Mouse (Mus musculus) CH12F3 (cell line): ENCODE measurements around the gene Kxd1.

Source experiments
- in situ Hi-C: fragments of 300-500 bp; cut with MboI; formaldehyde crosslinking; loops from 2 replicates; pipeline ENCODE4 v1.14.3; 2020; ENCODE audit warnings: low sequenced_read_pairs

The Kxd1 gene

DNA sequence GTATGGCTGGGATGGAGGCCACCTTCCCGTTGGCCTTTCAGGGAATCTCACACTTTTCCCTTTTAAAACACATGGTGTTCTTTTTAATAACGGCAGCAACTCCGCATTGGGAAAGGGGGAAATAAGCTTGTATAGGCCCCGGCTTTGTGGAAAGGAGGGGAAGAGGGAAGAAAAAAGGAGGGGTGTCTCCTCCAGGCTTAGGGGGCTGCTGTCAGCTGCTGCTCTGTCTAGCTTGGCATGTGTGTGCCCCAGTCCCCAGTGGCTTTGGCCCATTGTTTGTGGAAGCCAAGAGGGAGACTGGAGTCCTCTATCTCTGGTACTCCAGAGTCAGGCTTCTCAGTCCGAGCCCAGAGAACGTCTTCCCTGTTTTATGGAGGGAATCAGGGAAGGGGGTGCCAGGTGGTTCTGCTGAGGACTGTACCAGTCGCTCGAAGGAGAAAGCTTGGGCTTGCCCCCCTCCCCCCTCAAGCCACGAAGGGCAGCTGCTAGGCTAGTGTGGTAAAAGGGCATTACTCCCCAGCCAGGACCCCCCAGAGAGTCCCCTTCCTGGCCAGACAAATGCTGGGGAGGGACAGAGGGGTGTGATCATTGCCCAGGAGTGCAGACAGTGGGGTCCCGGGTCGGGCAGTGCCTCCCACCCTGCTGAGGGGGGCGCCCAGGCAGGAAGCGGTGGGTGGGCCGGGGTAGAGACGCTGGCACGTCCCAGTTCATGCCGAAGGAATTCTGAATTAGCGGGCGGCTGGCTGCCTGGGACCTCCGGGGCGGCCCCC is 32.6 kb downstream of the Kxd1 start:
- in situ Hi-C loops = no loop called here

DNA sequence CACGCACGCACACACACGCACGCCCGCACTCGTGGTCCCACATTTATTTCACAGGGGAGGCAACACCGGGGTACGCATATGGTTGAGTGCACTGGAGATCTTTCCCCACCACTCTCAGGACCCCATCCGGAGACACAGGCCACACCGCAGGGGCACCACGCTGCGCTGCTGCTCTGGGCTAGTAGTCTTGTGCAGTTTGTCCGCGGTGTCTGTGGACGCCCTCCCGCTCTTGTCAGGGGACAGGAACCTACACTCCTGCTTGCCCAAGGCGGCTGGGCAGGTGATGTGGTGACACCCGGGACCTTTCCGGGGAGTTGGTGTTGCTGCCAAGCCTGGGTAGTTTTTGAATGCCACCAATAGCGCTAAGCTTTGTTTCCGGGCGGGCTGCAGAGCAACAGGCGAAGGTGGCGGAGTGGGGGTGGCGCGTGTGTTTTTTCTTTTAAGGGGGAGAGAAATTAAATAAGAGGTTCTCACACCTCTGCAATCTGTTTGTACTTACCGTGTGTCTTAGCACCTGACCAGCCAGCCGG is 33.3 kb downstream of the Kxd1 start:
- in situ Hi-C loops = no loop called here

DNA sequence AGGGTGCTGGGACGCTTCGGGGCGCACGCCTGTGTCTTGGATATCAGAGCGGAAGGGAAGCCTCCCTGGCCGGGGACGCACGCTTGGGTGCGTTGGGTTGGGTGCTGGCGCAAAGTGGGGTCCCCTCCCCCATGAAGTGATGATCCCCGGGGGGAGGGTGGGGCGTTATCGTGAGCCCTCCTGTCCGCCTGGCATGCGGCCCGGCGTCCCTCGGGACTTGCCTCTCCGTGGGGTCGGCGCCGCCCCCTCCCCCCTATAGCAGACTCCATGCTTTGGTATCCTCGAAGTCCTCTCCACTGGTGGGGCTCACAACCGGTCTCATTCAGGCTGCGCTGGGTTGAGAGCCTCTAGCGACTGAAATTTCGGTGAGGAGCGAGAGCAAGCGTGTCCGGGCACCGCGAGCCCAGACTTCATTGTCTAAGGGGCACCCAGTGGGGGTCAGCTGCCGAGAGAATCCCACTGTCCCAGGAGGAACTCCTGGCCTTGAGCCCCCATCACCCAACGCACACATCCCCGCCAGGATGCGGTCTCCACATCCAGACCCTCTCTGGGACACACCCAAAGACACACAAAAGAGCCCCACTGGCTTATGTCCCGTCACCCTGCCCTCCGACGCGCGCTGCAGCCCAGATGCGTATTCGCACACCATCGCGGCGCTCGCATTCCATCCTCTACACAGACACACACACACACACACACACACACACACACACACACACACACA is 33.9 kb downstream of the Kxd1 start:
- in situ Hi-C loops = no loop called here

DNA sequence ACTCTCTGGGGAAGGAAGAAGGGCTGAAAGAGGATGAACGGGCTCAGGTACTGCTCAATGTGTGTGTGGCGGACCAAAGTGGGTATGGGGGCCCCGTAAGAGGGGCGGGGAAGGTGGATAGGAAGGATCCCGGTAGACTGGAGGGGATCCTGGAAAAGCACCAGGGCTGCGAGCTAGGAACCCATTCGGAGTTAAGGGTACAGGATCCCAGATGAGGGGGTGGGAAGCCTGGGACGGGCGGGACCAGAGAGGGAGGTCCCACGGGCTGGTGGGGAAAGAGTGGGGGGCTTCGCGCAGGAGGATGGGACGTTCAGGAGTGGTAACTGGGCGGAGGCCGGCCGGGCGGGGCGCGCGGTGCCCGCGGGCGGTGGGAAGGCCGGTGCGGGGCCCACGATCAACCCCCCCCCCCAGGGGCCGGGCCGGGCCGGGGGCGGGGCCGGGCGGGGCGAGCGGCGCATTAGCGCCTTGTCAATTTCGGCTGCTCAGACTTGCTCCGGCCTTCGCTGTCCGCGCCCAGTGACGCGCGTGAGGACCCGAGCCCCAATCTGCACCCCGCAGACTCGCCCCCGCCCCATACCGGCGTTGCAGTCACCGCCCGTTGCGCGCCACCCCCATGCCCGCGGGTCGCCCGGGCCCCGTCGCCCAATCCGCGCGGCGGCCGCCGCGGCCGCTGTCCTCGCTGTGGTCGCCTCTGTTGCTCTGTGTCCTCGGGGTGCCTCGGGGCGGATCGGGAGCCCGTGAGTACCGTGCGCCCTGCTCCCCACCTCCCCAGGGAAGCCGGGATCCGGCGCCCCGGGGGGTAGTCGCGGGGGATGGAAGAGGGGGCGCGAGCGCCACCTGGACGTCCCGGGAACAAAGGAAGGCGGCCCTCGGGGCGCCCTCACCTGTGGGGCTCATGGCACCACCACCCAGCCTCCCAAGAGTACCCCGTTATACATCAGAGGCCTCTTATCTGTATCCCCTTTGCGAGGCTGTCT is 34.8 kb downstream of the Kxd1 start, which contains the start of gene Crlf1:
TSS of gene Crlf1 (plus strand) at position 495 of the 977 bp plus-strand sequence.
- in situ Hi-C loops = no loop called here

DNA sequence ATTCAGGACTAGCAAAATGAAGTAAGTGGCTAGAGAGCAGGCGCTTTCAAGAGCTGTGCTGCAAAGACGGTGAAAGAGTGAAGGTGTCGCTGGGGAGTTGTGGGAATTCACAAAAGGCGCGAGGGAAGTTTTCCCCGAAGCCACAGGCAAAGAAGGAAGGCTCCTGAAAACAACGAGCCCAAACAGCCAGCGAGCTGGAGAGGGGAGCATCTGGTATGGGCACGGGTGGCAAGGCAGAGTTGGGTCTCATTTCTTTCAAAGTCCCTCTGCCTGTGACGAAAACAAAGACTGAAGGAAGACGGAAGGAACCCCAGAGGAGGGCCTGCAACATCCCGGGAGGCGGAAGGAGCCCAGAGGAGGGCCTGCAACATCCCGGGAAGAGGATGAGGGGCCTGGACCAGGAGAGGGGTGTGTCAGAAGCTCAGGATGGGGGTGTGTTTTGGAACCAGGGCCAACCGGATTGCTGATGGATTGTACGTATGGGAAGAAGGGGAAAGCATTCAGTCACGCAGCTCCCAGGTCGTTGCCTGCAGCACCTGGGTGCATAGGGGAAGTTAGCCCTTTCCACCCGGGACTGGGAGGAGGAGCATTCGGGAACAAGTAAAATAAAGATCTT is 36.8 kb downstream of the Kxd1 start:
- in situ Hi-C loops = no loop called here

DNA sequence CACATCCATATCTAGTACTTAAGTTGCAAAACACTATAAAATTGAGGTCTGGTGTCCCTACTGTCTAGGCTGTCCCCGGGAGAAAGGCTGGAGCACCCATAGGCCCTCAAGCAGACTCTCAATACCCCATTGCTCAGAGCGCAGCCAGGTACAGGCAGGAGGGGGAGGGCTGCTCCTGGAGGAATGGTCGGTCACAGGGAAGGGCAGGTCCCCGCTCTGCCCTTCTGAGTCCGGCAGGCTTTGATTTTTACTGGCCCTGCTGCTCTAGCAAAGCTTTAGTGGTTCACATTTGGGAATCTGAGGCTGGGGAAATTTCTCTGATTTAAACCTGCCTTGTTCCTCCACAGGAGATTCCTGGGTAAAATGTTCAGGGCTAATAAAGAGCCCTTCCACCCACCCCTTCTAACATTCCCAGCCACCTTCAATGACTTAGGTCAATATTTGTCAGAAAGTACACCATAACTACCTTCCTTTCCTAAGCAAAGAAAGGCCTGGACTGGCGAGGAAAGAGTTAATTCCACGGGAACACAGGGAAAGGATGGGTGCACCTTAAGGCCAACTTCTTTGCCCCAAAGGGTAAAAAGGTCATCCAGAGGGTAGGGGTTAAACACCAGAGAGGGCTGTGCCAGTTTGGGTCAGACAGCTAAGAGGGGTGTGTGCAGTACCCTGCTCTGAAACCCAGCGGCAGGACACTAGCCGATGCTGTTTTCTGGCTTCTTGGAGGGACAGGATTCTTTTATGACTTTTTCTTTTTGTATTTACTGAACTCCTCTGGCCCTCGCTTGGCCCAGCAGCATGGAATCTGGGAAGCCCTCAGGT is 37.5 kb downstream of the Kxd1 start:
- in situ Hi-C loops = no loop called here

DNA sequence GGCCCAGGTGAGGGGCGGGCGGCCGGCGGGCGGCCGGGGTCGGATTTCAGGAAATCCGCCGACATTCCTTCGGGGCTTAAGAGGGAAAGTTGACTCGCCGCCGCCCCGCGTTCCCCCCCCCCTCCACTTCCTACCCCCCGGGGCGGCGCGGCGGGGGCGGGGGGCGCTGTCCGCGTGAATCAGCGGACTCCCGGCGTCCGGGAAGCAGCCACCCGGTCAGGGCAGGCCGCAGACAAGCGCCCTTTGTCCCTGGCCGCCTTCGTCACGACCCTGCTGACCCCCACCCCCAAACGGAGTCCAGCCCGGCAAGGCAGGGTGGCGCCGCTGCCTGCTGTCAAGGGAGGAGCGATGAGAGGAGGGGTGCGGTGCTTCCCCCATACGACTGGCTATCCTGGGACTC is 38.2 kb downstream of the Kxd1 start:
- in situ Hi-C loops = no loop called here

DNA sequence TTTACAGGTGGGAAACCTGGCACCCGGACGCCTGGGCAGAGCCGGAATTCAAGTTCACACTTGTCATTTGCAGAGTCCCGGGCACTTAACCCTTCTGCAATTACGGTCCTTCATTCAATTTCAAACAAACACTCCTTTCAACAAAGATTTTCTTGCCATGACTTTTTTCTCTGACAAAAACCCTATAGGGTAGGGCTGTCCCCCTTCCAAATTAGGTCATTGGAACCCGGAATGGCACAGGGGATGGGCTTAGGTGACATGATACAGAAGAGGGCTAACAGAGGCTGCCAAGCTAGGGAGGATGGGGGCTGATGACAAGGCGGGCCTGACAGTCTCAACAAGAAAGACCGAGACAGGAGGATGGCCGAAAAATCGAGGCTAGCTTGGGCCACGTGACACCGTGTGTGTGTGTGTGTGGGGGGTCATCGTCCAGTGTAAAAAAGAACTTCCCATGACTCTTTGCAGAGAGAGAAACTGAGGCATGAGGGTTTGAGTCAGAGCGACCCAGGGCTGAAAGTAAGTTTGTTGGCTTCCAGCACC is 38.8 kb downstream of the Kxd1 start:
- in situ Hi-C loops = no loop called here

DNA sequence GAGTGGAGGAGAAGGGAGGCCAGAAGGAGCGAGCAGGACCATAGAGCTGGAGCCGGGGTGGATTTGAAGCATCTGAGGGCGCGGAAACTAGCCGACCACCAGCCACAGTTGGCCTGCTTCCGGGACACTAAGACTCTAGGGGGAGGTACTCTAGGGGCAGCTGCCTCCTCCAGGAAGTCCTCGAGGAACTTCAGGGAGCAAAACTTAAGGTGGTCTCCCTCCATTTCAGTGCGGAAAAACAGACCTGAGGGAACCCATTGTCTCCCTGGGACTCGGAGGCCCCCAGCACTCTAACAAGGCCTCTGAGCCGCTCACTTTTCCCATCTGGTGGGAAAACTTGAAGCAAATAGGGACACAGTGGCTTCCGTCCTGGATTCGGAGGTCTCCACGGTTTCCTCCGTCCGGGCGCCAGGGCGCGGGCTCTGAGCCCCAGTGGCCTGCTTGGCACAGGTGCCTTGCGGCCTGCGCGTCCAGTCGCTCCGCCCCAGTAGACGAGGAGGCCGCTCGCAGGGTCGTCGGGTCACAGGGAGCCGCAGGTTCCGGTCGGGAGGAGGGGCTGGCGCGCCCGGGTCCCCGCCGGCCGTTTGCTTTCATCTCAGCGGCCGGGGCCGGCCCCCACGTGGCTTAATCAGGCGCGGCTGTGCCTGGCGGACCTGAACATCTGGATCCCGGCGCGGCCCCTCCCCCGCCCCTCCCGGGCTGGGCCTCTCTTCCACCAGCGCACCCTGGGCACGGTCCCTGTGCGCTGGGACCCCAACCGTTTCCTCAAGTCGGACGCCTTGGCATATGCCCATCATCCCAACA is 39.6 kb downstream of the Kxd1 start:
- in situ Hi-C loops = no loop called here

DNA sequence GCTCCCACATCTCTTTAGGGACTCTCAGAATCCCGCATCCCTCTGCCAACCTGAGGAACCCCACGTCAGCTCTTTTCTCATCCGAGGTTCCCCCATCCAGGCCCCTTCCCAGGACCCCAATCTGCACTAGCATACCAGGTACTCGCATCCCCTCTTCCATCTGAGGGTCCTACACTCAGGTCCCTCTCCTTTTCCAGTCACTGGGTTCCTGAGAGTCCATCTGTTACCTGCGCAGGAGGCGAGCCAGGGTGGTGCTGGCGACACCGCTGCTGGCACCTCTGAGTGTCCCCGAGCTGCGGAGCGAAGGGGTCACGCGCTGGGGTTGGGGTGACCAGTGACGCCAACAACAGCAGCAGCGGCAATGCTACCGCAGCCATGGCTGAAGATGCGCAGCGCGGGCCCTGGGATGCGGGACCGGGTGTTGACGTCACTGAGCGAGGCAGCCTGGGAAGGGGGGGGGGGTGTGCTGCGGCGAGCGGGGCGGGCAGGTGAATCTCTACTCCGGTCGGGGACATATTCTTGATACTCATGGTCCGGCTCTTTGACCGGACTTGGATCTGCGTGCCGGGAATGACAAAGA is 40.7 kb downstream of the Kxd1 start, which contains the start of gene Tmem59l:
TSS of gene Tmem59l (minus strand) at position 418 of the 580 bp plus-strand sequence.
- in situ Hi-C loops = no loop called here

DNA sequence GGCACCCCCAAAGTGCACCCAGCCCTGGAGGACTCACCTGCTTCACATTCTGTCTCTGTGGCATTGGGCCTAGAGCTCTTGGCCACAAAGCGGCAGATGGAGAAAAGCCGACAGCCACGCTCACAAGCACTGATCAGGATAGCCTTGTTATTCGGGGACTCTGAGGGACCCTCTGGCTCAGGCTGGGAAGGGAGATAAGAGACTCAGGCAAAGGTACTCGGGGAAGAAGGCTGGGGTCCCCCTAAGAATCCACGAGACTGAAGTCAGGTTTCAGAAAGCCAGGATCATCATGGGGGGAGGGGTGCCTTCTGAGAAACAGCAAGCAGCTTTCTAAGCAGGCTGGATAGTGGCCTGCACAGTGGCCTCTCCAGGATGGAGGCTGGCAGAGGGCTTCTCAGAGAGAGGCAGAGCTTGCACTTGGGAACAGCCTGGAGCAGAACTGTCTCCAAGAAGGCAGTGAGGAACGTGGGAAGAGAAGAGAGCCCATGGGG is 41.5 kb downstream of the Kxd1 start:
- in situ Hi-C loops = no loop called here

DNA sequence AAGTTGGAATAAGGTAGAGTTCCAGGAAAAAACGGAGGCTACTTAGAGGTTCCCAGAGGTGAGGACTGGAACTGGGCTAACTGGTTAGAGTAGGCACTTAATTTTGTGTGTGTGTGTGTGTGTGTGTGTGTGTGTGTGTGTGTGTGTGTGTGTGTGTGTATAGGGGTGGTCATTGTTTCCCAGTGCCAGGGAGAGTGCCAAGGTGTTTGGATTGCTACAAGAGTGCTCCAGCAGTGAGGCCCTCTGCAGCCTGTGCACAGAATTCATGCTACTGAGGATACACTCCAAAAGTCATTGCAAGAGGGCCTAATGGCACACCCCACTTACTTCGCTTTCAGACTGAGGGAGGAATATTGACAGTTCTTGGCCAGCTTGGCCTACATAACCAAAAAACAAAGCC is 44.8 kb downstream of the Kxd1 start:
- in situ Hi-C loops = no loop called here

DNA sequence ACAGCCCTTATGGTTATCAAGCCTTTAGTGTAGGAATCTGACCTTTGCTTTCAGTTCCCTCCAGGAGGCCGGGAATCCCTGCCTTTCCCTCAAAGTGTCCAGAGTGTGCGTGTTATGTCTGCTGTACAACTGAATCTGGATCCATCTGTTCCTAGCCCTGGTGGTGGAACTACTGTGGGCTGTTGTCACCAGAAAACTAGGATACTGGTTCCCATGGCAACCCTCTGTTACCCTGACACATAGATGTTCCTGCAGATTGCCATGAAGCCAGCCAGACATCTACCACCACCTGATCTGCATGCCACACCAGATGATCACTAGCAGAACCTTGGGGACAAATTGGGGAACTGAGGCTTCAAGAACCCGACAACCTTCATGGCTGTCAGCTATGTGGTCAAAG is 45.8 kb downstream of the Kxd1 start:
- in situ Hi-C loops = no loop called here

DNA sequence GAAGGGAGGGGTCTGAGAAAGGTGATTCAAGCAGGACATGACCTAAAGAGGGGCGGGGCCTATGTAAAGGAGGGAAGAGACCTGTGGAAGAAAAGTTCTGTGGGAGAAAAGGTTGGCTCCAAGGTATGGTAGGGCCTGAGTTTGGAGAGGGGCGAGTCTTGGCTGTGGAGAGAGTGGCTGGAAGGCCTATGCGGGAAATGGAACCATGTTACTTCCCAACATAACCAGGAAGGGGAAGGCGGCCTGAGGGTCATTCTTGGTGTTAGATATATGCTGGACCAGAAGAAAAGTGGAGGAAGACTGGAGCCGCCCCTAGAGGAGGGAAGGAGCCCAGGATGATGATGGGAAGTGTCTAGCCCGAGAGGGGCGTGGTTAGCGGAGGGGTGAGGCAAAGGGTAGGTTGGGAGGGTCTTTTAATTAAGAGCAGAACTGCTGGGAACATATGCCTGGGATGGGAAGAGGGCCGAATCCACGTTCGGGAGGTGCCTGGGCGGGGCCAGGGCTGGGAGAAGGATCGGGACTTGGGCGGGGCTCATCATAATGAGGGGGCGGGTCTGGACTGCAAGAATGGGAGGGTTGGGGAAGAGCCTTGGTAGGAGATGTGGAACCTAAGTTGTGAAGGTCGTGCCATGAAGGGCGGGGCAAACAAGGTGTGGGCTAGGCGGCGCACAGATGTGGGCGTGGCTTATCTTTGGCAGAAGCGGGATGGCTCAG is 50.3 kb downstream of the Kxd1 start:
- in situ Hi-C loops = no loop called here

DNA sequence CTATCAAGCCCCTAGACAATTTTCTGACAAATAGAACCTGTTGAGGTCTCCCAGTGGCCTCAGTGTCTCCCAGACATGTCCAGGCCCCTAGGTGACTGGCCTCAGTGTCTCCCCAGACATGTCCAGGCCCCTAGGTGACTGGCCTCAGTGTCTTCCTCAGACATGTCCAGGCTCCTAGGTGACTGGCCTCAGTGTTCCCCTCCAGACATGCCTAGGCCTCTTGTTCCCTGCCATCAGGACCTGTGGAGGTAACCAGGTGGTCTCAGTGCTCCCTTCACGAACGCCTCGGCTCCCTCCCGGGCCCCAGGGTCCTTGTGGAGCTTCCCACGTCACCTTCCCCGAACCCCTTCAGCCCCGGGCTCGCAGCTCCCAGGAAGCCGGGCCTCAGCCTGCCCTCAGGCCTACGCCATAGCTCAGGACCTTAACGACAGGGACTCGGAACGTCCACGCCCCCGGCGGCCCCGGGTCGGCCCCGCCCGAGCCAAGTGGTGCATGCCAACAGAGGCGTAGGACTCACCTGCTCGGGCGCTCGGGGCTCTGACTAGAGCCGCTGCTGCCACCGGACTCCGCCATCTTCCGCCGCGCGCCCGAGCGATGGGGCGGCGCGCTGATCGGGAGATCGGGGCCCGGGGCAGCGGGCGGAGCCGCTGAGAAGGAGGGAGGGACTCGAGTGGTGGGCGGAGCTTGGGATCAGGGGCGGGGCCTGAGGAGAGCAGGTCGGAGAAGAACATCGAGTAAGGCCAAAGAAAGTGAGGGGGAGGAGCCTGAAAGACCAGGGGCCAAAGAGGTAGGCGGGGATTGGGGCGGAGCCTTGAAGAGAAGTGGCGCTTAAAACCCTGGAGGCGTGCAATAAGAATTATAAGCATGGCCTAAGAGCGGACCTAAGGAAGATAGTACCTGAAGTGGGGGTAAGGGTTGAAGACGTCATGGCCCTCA is 51.2 kb downstream of the Kxd1 start, which contains the start of gene Klhl26:
TSS of gene Klhl26 (minus strand) at position 636 of the 936 bp plus-strand sequence.
- in situ Hi-C loops = no loop called here

DNA sequence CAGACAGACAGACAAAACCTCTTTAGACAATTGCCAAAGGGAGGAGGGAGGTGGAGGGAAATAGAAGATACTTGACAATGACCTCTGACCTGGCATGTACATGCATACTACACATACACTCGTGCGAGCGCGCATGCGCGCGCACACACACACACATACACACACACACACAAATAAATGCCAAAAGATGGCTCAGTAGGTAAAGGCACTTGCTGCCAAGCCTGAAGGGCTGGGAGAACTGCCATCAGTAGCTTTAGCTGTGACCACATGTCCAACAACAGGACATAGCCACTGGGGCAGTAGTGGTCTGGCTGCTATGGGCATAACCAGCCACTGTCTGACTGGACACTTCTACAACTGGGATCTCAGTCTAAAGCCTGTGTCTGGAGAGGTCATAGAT is 55.9 kb downstream of the Kxd1 start:
- in situ Hi-C loops = no loop called here
